ENCODE assay signal across 12 mouse cellular contexts in the genomic region with DNA sequence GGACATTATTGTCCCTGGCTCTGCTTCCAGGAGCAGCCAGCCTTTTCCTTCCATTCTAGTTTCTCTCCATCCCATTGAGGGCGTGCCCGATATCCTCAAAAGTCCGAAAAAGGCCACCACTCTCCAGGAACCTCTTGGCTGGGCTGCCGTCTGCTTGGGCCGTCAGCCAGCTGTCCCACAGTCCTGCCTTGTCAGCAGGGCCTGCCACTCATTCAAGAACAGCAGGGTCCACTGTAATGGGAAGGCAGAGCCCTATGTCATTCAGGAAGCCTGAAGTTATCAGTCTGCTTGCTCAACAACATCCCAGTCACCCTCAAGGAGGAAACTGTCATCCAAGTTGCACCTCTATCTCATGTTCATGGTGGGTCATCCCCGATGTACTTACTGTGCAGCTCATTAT.
DNase-seq lines count a peak whose midpoint lies in the region; ATAC-seq lines count a peak whose summit lies in the region.
"Had no signal": no experiment of that assay in that cellular context is flagged by ENCODE, and none has a peak within 500 bp of the region (broad histone marks: within the 10 kb centered on the region; RNA-seq: fewer than 3 reads in every experiment).

No protein-coding gene starts in this region.

- no peak for DNase-seq in hindbrain, embryonic 14.5 days (ENCODE audit: low spot score)
- peak; percentile 74 for DNase-seq in heart, embryonic 10.5 days (ENCODE audit: low spot score)
- DNase-seq in lung, postnatal 4 days, result peak; percentile 50 to 70
- DNase-seq in spleen, postnatal 36 days (ENCODE audit: low spot score in 2 of 2), result no peak
- no peak for DNase-seq in adrenal gland, postnatal 4 days (ENCODE audit: low spot score in 2 of 2)
- DNase-seq: embryo, embryonic 11 days had no signal

- no peak overlapping the region for H3K27ac ChIP-seq in hindbrain, embryonic 14.5 days
- H3K27ac ChIP-seq in hindbrain, embryonic 13.5 days, result no peak overlapping the region
- H3K27ac ChIP-seq in midbrain, embryonic 12.5 days (replicated peaks), result no peak overlapping the region
- no peak overlapping the region for H3K27ac ChIP-seq in midbrain, embryonic 16.5 days (ENCODE audit: low read length)
- no peak overlapping the region for H3K27ac ChIP-seq in heart, embryonic 10.5 days
- H3K27ac ChIP-seq: forebrain, embryonic 13.5 days; midbrain, embryonic 10.5 days had no signal

- no peaks in the 10 kb centered on the region for H3K36me3 ChIP-seq in hindbrain, embryonic 14.5 days (replicated peaks; ENCODE audit: control insufficient read depth, insufficient read depth)
- no peaks in the 10 kb centered on the region for H3K36me3 ChIP-seq in hindbrain, embryonic 13.5 days
- no peaks in the 10 kb centered on the region for H3K36me3 ChIP-seq in midbrain, embryonic 12.5 days
- H3K36me3 ChIP-seq in midbrain, embryonic 16.5 days (ENCODE audit: control insufficient read depth, insufficient read depth, low read length), result no peaks in the 10 kb centered on the region
- no peaks in the 10 kb centered on the region for H3K36me3 ChIP-seq in heart, embryonic 10.5 days
- H3K36me3 ChIP-seq: midbrain, embryonic 10.5 days had no signal

- 0 out of 2 replicates have a peak, but pooled peaks have one; percentile 55 for ATAC-seq in hindbrain, embryonic 14.5 days (ENCODE audit: low FRiP score)
- no peak for ATAC-seq in hindbrain, embryonic 13.5 days (ENCODE audit: low FRiP score)
- no peak for ATAC-seq in midbrain, embryonic 12.5 days (ENCODE audit: low FRiP score, low read depth)
- ATAC-seq in midbrain, embryonic 16.5 days, result no peak
- ATAC-seq: forebrain, embryonic 13.5 days; intestine, postnatal 0 days had no signal

- H3K27me3 ChIP-seq in hindbrain, embryonic 14.5 days (ENCODE audit: control insufficient read depth, insufficient read depth, low read length), result no peaks in the 10 kb centered on the region
- H3K27me3 ChIP-seq in hindbrain, embryonic 13.5 days, result no peaks in the 10 kb centered on the region
- no peaks in the 10 kb centered on the region for H3K27me3 ChIP-seq in midbrain, embryonic 12.5 days
- no peaks in the 10 kb centered on the region for H3K27me3 ChIP-seq in midbrain, embryonic 16.5 days (ENCODE audit: control insufficient read depth, insufficient read depth, low read depth, low read length)
- H3K27me3 ChIP-seq in heart, embryonic 10.5 days (ENCODE audit: insufficient read depth, poor library complexity, severe bottlenecking), result no peaks in the 10 kb centered on the region
- H3K27me3 ChIP-seq: forebrain, embryonic 13.5 days had no signal

- no peaks in the 10 kb centered on the region for H3K9me3 ChIP-seq in hindbrain, embryonic 14.5 days (ENCODE audit: control insufficient read depth, low read length)
- H3K9me3 ChIP-seq in hindbrain, embryonic 13.5 days, result no peaks in the 10 kb centered on the region
- H3K9me3 ChIP-seq in midbrain, embryonic 12.5 days, result no peaks in the 10 kb centered on the region
- no peaks in the 10 kb centered on the region for H3K9me3 ChIP-seq in midbrain, embryonic 16.5 days (replicated peaks; ENCODE audit: control insufficient read depth, low read length, poor library complexity, severe bottlenecking)
- no peaks in the 10 kb centered on the region for H3K9me3 ChIP-seq in heart, embryonic 10.5 days
- H3K9me3 ChIP-seq: forebrain, embryonic 13.5 days; midbrain, embryonic 10.5 days had no signal

- no peaks in the 10 kb centered on the region for H3K4me1 ChIP-seq in hindbrain, embryonic 14.5 days (replicated peaks; ENCODE audit: control insufficient read depth, insufficient read depth, low read length)
- peaks cover 7% of the 10 kb centered on the region; the same call in 1 of the 2 replicates for H3K4me1 ChIP-seq in hindbrain, embryonic 13.5 days (replicated peaks)
- H3K4me1 ChIP-seq in midbrain, embryonic 12.5 days, result no peaks in the 10 kb centered on the region
- no peaks in the 10 kb centered on the region; the same call in 1 of the 2 replicates for H3K4me1 ChIP-seq in midbrain, embryonic 16.5 days (ENCODE audit: control insufficient read depth, insufficient read depth, low read length)
- H3K4me1 ChIP-seq in heart, embryonic 10.5 days, result peaks cover 10% of the 10 kb centered on the region
- H3K4me1 ChIP-seq: forebrain, embryonic 13.5 days; midbrain, embryonic 10.5 days had no signal

- no peak overlapping the region for H3K4me3 ChIP-seq in hindbrain, embryonic 14.5 days (replicated peaks; ENCODE audit: low read length)
- no peak overlapping the region for H3K4me3 ChIP-seq in hindbrain, embryonic 13.5 days
- no peak overlapping the region for H3K4me3 ChIP-seq in midbrain, embryonic 12.5 days
- no peak overlapping the region for H3K4me3 ChIP-seq in midbrain, embryonic 16.5 days (ENCODE audit: low read depth, low read length)
- H3K4me3 ChIP-seq in heart, embryonic 10.5 days, result no peak overlapping the region
- H3K4me3 ChIP-seq: forebrain, embryonic 13.5 days; midbrain, embryonic 10.5 days had no signal

- no peak overlapping the region for H3K9ac ChIP-seq in hindbrain, embryonic 14.5 days
- no peak overlapping the region for H3K9ac ChIP-seq in hindbrain, embryonic 13.5 days
- 0 out of 2 replicates have a peak overlapping the region, but pooled peaks have one; percentile 24 for H3K9ac ChIP-seq in midbrain, embryonic 12.5 days (replicated peaks)
- no peak overlapping the region for H3K9ac ChIP-seq in midbrain, embryonic 16.5 days (ENCODE audit: low read depth, low read length)
- H3K9ac ChIP-seq: forebrain, embryonic 13.5 days had no signal

- 65% methylated on average over 6 of the region's 6 CpGs for WGBS in hindbrain, embryonic 14.5 days
- 67% methylated on average over 6 of the region's 6 CpGs for WGBS in hindbrain, embryonic 13.5 days
- WGBS in midbrain, embryonic 12.5 days, result 84% methylated on average over 6 of the region's 6 CpGs
- 75% methylated on average over 6 of the region's 6 CpGs for WGBS in midbrain, embryonic 16.5 days
- WGBS in heart, embryonic 10.5 days, result 59% methylated on average over 6 of the region's 6 CpGs

- no peak overlapping the region for H3K4me2 ChIP-seq in hindbrain, embryonic 14.5 days (replicated peaks)
- H3K4me2 ChIP-seq in hindbrain, embryonic 13.5 days, result no peak overlapping the region
- H3K4me2 ChIP-seq in midbrain, embryonic 12.5 days (replicated peaks), result no peak overlapping the region
- no peak overlapping the region for H3K4me2 ChIP-seq in midbrain, embryonic 16.5 days (ENCODE audit: low read length)
- H3K4me2 ChIP-seq: forebrain, embryonic 13.5 days had no signal

Comparison
In these comparisons a context has a peak if more than half of its experiments do, and no peak if none do; other contexts are left out.
1. DNase-seq: peak in heart, embryonic 10.5 days (single experiment) and lung, postnatal 4 days (2 of 2); none in hindbrain, embryonic 14.5 days (single experiment), spleen, postnatal 36 days (0 of 2) and adrenal gland, postnatal 4 days (0 of 2).